Mouse (Mus musculus) gastrocnemius, postnatal 4 days (tissue): ENCODE measurements around the gene Olfr362. TPM values are rescaled to one million over a fixed set of nuclear protein-coding genes. Genes with fewer than 3 reads are reported as not detected.
"Not testable (repeated sequence)": the region's sequence is repeated elsewhere in the genome, so short reads cannot be mapped to it uniquely, and the experiment has no call there.

Source experiments
- DNase-seq, 2 experiments: peaks; one replicate each; pipeline ENCODE4 v3.0.0; 2021 to 2022; ENCODE audit warnings: low spot score in 2 of 2, mixed read lengths in 2 of 2
- long read RNA-seq, 2 experiments: library from polyadenylated mRNA; stranded (forward); transcript quantifications; one replicate each; pipeline ENCODE4 v2.0.0; 2021
- total RNA-seq, 2 experiments: library from RNA; stranded (reverse); gene quantifications; 2 replicates each; pipeline ENCODE4 v1.2.3; 2021

Olfr362 gene
- total RNA-seq, result not detected
- long read RNA-seq, experiment 1, result 0 reads
- long read RNA-seq, experiment 2, result 0 reads

- DNase-seq, result no peak
Measured at GRCm38 (mm10) chr2:37117810-37118209, at the start of gene Olfr362. TSS of gene Olfr362 (minus strand) at chr2:37117910.

DNA sequence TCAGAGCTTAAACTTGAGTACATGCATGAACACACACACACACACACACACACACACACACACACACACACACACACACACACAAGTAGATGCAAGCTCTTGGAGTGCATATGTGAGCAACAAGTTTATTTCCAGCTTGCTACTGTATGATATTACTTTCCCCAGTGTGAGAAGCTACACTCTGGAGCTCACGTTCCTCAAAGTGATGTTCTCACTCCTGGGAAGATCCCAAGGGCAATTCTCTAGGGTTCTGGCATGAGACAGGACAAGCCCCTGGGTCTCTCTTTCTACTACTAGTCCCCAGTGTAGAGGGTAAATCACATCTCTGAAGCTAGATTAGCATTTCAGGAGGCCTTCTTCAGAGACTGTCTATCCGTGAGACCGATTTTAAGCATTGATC, 21.3 kb upstream of the Olfr362 start, which contains the start of gene Olfr364-ps1:
Olfr364-ps1 (plus strand) TSS at position 301 of the 400 bp plus-strand sequence.
- DNase-seq, result no peak

DNA sequence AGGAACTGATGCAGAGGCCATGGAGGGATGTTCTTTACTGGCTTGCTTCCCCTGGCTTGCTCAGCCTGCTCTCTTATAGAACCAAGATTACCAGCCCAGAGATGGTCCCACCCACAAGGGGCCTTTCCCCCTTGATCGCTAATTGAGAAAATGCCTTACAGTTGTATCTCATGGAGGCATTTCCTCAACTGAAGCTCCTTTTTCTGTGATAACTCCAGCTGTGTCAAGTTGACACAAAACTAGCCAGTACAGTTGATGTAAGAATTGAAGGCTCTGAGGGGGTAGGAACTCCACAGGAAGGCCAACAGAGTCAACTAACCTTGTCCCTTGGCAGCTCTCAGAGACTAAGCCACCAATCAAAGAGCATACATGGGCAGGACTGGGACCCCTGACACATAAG, 28.5 kb downstream of the Olfr362 start, which contains the start of gene Olfr361:
Olfr361 (minus strand) TSS at position 101 of the 400 bp plus-strand sequence.
- DNase-seq, result not testable (repeated sequence)

DNA sequence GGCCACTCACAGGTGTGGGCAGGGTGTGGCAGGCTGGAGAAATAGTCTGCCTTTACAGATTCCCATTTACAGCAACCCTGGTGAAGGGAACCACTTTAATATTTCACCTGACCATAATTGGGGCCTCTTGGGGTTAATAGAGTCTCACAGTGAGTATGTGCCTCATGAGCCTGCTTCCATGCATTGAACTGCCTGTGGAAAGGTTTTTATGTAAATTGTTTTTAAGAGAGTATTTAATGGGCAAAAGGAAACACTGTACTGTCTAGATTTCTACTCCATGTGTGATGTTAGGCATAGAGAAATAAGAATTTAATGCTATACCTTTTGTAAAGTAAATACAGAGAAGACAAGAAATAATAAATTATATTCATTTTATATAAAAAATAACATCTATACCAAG, 52.3 kb downstream of the Olfr362 start, which contains the start of gene Olfr360:
Olfr360 (plus strand) TSS at position 301 of the 400 bp plus-strand sequence.
- DNase-seq, result no peak

Other genes starting within 250 kb of the Olfr362 start
- not detected for gene Olfr352, start 249.4 kb downstream of the Olfr362 start, total RNA-seq
- not detected for gene Olfr353, start 225.0 kb downstream of the Olfr362 start, total RNA-seq
- gene Olfr354, start 212.2 kb downstream of the Olfr362 start, total RNA-seq, result not detected
- gene Olfr355, start 189.0 kb downstream of the Olfr362 start, total RNA-seq, result not detected
- gene Olfr356, start 180.8 kb downstream of the Olfr362 start, total RNA-seq, result not detected
- gene Olfr357, start 124.1 kb downstream of the Olfr362 start, total RNA-seq, result not detected
- gene Olfr358, start 108.6 kb downstream of the Olfr362 start, total RNA-seq, result not detected
- gene Olfr360, start 52.2 kb downstream of the Olfr362 start, total RNA-seq, result not detected
- gene Olfr361, start 28.6 kb downstream of the Olfr362 start, total RNA-seq, result not detected
- gene Olfr364-ps1, start 21.4 kb upstream of the Olfr362 start, total RNA-seq, result not detected
- gene Olfr365, start 70.3 kb upstream of the Olfr362 start, total RNA-seq, result not detected
- not detected for gene Olfr366, start 93.7 kb upstream of the Olfr362 start, total RNA-seq
- gene Olfr368, start 208.6 kb upstream of the Olfr362 start, total RNA-seq, result not detected
- gene Pdcl, start 241.4 kb upstream of the Olfr362 start, total RNA-seq, result 10 to 100 TPM; 31.9 to 36.6 TPM